Mouse (Mus musculus) embryonic facial prominence, embryonic 15.5 days (tissue): Measurements from ENCODE around the gene Lrrc20. TPM values are rescaled to one million over a fixed set of nuclear protein-coding genes. Genes with fewer than 3 reads are reported as not detected.

Experiments
- ATAC-seq: fragments of 200-750 bp; cut with Nextera tagmentation; 2 replicates; pipeline ENCODE4 v1.8.0; 2017; ENCODE audit warnings: low read depth, moderate TSS enrichment; ENCODE audit not compliant: insufficient number of reproducible peaks, low FRiP score, low TSS enrichment
- H3K27ac ChIP-seq: fragments of 300-500 bp; sonication (generic); replicated peaks from 2 replicates; pipeline ENCODE4 v1.5.1; 2015; ENCODE audit warnings: mild to moderate bottlenecking, inconsistent platforms
- H3K27me3 ChIP-seq: fragments of 300-500 bp; sonication (generic); 2 replicates; pipeline ENCODE4 v1.6.1; 2015; ENCODE audit warnings: inconsistent platforms
- H3K36me3 ChIP-seq: fragments of 300-500 bp; sonication (generic); 2 replicates; pipeline ENCODE4 v1.6.1; 2015; ENCODE audit warnings: mild to moderate bottlenecking, inconsistent platforms
- H3K4me1 ChIP-seq: fragments of 300-500 bp; sonication (generic); 2 replicates; pipeline ENCODE4 v1.6.1; 2015; ENCODE audit warnings: inconsistent platforms
- H3K4me2 ChIP-seq: fragments of 300-500 bp; sonication (generic); replicated peaks from 2 replicates; pipeline ENCODE4 v1.6.1; 2015; ENCODE audit warnings: mild to moderate bottlenecking, inconsistent platforms
- H3K4me3 ChIP-seq: fragments of 300-500 bp; sonication (generic); replicated peaks from 2 replicates; pipeline ENCODE4 v1.5.1; 2015; ENCODE audit warnings: mild to moderate bottlenecking, inconsistent platforms
- H3K9ac ChIP-seq: fragments of 300-500 bp; sonication (generic); 2 replicates; pipeline ENCODE4 v1.6.1; 2015; ENCODE audit warnings: inconsistent platforms
- H3K9me3 ChIP-seq: fragments of 300-500 bp; sonication (generic); replicated peaks from 2 replicates; pipeline ENCODE4 v1.6.1; 2016; ENCODE audit warnings: inconsistent platforms
- WGBS: fragments of 180-500 bp; shearing (Covaris S2); methylation state at CpG from one replicate; pipeline ENCODE4 v1.1.7; 2015; 5-methylcytosine and 5-hydroxymethylcytosine counted together
- polyA plus RNA-seq: library from polyadenylated mRNA; unstranded; fragments of >200 nt; fragmentation: Nextera tagmentation; extraction: Ambion mirVana; gene quantifications from 2 replicates; pipeline ENCODE4 v1.2.1, GENCODE M21; 2015

Lrrc20 gene
- polyA plus RNA-seq, 1 experiment from 2014 or later: 10.5 TPM

GRCm38 (mm10) chr10:61544127-61544862 is 68.7 kb downstream of the Lrrc20 start:
- 51% methylated on average over 12 of the region's 12 CpGs for WGBS
- Histone ChIP-seq H3K4me1 (peaks cover 14% of the 10 kb centered on the region), H3K27ac (no peak overlapping the region), H3K9me3 (no peaks in the 10 kb centered on the region), H3K27me3 (no peaks in the 10 kb centered on the region), H3K4me3 (no peak overlapping the region), H3K4me2 (no peak overlapping the region), H3K9ac (no peak overlapping the region), H3K36me3 (no peaks in the 10 kb centered on the region)
- no peak; the same call in 1 of the 2 replicates for ATAC-seq

DNA sequence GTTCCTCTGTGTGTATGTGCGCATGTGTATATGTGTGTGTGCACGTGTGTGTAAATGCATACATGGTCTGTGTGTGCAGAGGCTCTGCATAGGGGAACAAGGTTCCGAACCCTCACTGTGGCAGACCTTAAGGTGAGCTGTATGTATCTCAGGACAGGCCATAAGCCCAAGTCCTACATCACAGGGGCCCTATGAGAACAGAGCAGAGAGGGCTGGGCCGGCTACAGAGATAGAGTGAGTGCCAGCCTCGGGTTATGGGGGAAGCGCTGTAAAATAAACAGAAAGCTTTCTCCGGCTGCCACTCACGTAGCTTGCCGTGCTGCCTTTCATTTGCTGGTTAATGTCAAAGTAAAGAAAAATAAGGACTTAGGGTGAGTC is 69.3 kb downstream of the Lrrc20 start:
- Histone ChIP-seq H3K4me3 (no peak overlapping the region), H3K4me2 (no peak overlapping the region), H3K9me3 (no peaks in the 10 kb centered on the region), H3K9ac (no peak overlapping the region), H3K4me1 (peaks cover 14% of the 10 kb centered on the region), H3K36me3 (no peaks in the 10 kb centered on the region), H3K27ac (no peak overlapping the region), H3K27me3 (no peaks in the 10 kb centered on the region)
- 64% methylated on average over 9 of the region's 9 CpGs for WGBS
- ATAC-seq: no peak; the same call in 1 of the 2 replicates

- H3K4me1 ChIP-seq: peaks cover 2% of the 10 kb centered on the region; the same call in 1 of the 2 replicates
- no peak overlapping the region for H3K27ac ChIP-seq
- no peak overlapping the region for H3K4me2 ChIP-seq
- H3K4me3 ChIP-seq: no peak overlapping the region
- ATAC-seq: no peak
- H3K27me3 ChIP-seq: no peaks in the 10 kb centered on the region
- 80% methylated on average over 8 of the region's 8 CpGs for WGBS
- no peak overlapping the region for H3K9ac ChIP-seq
- H3K36me3 ChIP-seq: no peaks in the 10 kb centered on the region
- no peaks in the 10 kb centered on the region for H3K9me3 ChIP-seq
Observed at GRCm38 (mm10) chr10:61550106-61550505, 74.5 kb downstream of the Lrrc20 start.

DNA sequence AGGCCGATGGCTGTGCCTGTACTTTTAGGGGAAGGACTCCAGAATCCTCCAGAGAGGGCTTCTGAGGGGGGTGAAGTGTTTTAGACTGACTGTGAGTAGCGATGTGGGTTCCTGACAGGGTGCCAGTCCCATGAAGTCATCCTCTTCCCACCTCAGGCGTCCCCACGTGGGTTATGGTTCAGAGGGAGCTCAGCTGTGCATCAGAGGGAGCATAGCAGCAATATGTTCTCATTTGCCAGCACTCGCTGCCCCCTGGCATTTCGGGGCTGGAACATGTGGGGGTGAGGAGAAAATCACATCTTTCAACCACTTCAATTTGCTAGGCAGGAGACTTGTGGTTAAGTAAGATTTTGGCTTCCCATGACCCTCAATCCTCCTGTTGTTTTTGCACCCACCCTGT is 79.6 kb downstream of the Lrrc20 start:
- 67% methylated on average over 6 of the region's 6 CpGs for WGBS
- no peak overlapping the region for H3K9ac ChIP-seq
- no peak overlapping the region for H3K27ac ChIP-seq
- no peaks in the 10 kb centered on the region for H3K9me3 ChIP-seq
- no peak overlapping the region for H3K4me2 ChIP-seq
- H3K4me1 ChIP-seq: no peaks in the 10 kb centered on the region
- no peak overlapping the region for H3K4me3 ChIP-seq
- no peak for ATAC-seq
- H3K36me3 ChIP-seq: no peaks in the 10 kb centered on the region
- H3K27me3 ChIP-seq: no peaks in the 10 kb centered on the region

GRCm38 (mm10) chr10:61558631-61559030 is 83.0 kb downstream of the Lrrc20 start:
- WGBS: 70% methylated on average over 2 of the region's 2 CpGs
- Histone ChIP-seq H3K9ac (no peak overlapping the region), H3K9me3 (no peaks in the 10 kb centered on the region; the same call in 1 of the 2 replicates), H3K4me2 (no peak overlapping the region), H3K36me3 (no peaks in the 10 kb centered on the region), H3K4me1 (no peaks in the 10 kb centered on the region), H3K27me3 (no peaks in the 10 kb centered on the region), H3K4me3 (no peak overlapping the region), H3K27ac (no peak overlapping the region)
- ATAC-seq: no peak

DNA sequence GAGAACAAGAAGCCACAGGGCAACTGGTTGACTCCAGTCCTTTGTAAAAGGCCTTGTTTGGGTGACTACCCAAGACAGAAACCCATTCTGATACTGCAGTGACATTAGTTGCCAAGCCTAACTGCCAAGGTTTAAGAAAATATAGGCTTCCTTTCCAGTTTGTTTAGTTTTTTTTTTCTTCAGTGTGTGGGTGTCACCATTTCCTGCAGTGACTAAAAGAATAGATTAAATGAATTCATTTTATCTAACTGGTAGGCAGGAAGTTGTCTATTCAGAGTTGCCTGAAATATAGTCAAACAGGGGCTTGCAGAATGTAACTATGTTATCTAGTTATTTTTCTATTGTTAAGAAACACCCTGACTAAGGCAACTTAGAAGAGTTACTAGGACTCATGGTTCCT is 83.9 kb downstream of the Lrrc20 start:
- Histone ChIP-seq H3K27me3 (no peaks in the 10 kb centered on the region), H3K4me3 (no peak overlapping the region), H3K9ac (no peak overlapping the region), H3K4me2 (no peak overlapping the region), H3K27ac (no peak overlapping the region), H3K36me3 (no peaks in the 10 kb centered on the region), H3K9me3 (no peaks in the 10 kb centered on the region; the same call in 1 of the 2 replicates), H3K4me1 (no peaks in the 10 kb centered on the region)
- no peak for ATAC-seq

- Histone ChIP-seq H3K27me3 (no peaks in the 10 kb centered on the region), H3K4me1 (no peaks in the 10 kb centered on the region), H3K36me3 (no peaks in the 10 kb centered on the region), H3K9me3 (no peaks in the 10 kb centered on the region; the same call in 1 of the 2 replicates), H3K4me2 (no peak overlapping the region), H3K4me3 (no peak overlapping the region), H3K27ac (no peak overlapping the region), H3K9ac (no peak overlapping the region)
- WGBS: 38% methylated on average over 9 of the region's 9 CpGs
- no peak for ATAC-seq
Observed at GRCm38 (mm10) chr10:61563550-61563949, 87.9 kb downstream of the Lrrc20 start.

GRCm38 (mm10) chr10:61564408-61564807 is 88.8 kb downstream of the Lrrc20 start:
- no peaks in the 10 kb centered on the region for H3K27me3 ChIP-seq
- no peaks in the 10 kb centered on the region; the same call in 1 of the 2 replicates for H3K9me3 ChIP-seq
- no peaks in the 10 kb centered on the region for H3K36me3 ChIP-seq
- no peak overlapping the region for H3K4me3 ChIP-seq
- no peak overlapping the region for H3K27ac ChIP-seq
- ATAC-seq: no peak
- no peak overlapping the region for H3K4me2 ChIP-seq
- no peak overlapping the region for H3K9ac ChIP-seq
- 86% methylated on average over 4 of the region's 4 CpGs for WGBS
- H3K4me1 ChIP-seq: no peaks in the 10 kb centered on the region

DNA sequence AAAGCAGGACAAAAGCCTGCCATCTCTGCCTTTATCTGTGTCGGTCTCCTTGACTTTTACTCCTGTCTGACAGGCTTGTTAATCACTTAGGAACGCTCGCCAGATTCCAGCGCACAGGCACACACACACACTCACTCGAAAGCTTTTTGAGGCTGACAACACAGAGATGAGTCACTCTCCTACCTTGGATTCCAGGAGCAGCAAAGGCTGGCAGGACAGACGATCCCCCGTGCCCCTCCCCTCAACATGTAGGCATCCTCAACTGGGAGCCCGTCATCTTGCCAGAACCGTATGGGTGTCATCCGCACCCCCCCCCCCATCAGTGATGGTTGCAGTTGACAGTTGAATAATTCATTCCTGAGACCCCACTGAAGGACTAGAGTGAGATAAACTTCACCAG is 94.6 kb downstream of the Lrrc20 start:
- ATAC-seq: no peak
- no peak overlapping the region for H3K4me2 ChIP-seq
- no peaks in the 10 kb centered on the region for H3K36me3 ChIP-seq
- no peaks in the 10 kb centered on the region for H3K27me3 ChIP-seq
- no peak overlapping the region for H3K27ac ChIP-seq
- H3K4me1 ChIP-seq: no peaks in the 10 kb centered on the region
- no peak overlapping the region for H3K4me3 ChIP-seq
- whole genome bisulfite sequencing: 47% methylated on average over 10 of the region's 10 CpGs
- no peaks in the 10 kb centered on the region for H3K9me3 ChIP-seq
- no peak overlapping the region for H3K9ac ChIP-seq

DNA sequence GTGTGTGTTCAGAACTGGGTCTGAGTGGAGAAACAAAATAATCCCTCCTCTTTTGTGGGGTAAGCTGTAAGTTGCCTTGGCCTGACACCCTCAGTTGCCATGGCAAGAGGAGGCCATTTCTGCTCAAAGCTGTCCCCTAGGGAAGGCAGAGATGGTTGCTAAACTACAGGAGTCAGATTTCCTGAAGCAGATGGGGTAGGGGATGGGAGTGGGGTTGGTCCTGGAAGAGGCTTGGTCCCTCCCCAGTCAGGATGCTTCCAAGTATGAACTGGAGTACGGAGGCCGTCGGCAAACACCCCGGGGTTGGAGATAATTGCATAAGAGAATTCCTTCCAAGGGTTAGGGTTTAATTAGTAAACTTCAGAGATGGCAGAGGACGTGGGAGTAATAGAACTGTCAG is 96.5 kb downstream of the Lrrc20 start:
- H3K9me3 ChIP-seq: no peaks in the 10 kb centered on the region
- no peaks in the 10 kb centered on the region for H3K36me3 ChIP-seq
- no peak overlapping the region for H3K4me2 ChIP-seq
- H3K4me3 ChIP-seq: no peak overlapping the region
- WGBS: 39% methylated on average over 5 of the region's 5 CpGs
- no peaks in the 10 kb centered on the region for H3K27me3 ChIP-seq
- H3K9ac ChIP-seq: no peak overlapping the region
- ATAC-seq: no peak
- no peak overlapping the region for H3K27ac ChIP-seq
- peaks cover 11% of the 10 kb centered on the region for H3K4me1 ChIP-seq

DNA sequence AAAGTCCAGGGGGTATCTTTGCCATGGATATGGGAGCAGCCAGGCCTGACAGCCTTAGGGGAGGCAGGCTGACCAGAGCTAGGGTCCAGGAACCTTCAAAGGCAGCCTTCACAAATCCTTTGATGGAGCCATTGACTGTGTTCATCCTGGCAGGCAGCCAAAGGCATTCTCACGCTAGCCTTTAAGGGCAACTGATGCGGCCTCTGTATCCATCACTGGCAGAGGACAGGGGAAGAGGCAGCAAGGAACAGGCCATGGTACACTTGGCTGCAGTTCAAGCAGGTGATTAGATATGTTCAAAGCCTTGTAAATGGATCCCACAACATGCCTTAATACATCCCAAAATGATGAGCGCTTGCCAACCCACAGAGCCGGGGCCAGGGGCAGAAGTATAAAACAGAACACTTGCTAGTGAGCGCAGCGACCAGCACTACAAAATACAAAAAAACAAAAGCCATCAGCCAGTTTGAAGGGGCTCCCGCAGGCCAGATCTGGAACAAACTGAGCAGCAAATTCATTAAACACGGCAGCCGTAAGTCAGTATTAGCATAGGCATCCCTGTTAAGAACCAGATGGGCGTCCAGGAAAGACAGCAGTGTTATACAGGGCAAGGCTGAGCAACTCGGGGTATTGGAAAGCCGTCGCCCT is 100.6 kb downstream of the Lrrc20 start:
- no peak for ATAC-seq

More for the DNA sequence above, 100.6 kb downstream of the Lrrc20 start:
- Histone ChIP-seq H3K4me2 (no peak overlapping the region), H3K9ac (no peak overlapping the region), H3K27me3 (no peaks in the 10 kb centered on the region), H3K36me3 (no peaks in the 10 kb centered on the region; the same call in 1 of the 2 replicates), H3K27ac (no peak overlapping the region), H3K9me3 (no peaks in the 10 kb centered on the region), H3K4me1 (peaks cover 11% of the 10 kb centered on the region), H3K4me3 (no peak overlapping the region)
- WGBS: 60% methylated on average over 13 of the region's 13 CpGs
